Mouse (Mus musculus): ENCODE data around the gene Rpl27. TPM values are rescaled to one million over a fixed set of nuclear protein-coding genes. Genes with fewer than 3 reads are reported as not detected.
A peak's percentile ranks its signal among the peaks of the same experiment; 100 is the strongest.

Gene Rpl27
- polyA plus RNA-seq, 1 experiment from 2014 or later, result 185 TPM

DNA sequence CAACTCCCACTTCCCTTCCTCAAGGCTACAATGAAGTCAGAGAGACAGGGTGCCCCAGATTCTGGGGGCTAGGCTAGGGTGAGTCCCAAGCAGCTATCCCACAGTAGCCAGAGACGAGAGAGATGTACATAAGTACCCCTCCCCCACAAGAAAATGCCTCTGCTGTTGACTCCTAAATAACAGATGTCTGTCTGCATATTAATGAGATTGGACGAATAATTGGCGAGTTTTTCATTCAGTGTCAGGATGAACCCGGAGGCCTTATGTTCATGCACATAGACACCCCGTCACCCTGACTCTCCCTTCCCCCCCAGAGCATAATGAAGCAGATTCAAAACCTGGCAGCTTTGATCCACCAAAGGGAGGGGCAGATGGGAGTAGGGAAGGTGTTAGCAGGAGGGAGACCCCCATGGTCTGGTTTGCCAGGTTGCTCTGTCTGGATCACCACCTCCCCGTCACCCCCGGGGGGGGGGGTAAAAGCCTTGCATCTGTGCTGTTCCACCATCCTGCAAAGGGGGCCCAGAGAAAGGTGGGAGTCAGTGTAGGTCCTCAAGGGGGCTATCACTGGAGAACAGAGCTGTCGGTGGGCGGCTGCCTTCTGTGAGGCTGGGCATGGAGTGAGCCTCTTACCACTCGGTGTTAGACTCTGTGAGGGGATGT lies 35.6 kb downstream of the Rpl27 start:
- Histone ChIP-seq H3K27ac (ENCODE audit: low read length) (peak overlapping the region; percentile 68), H3K36me3 (ENCODE audit: control insufficient read depth, insufficient read depth, low read length) (no peaks in the 10 kb centered on the region), H3K4me2 (ENCODE audit: low read length) (no peak overlapping the region), H3K4me3 (ENCODE audit: low read depth, low read length) (no peak overlapping the region), H3K9ac (ENCODE audit: low read depth, low read length) (no peak overlapping the region), H3K9me3 (replicated peaks; ENCODE audit: control insufficient read depth, low read length, poor library complexity, severe bottlenecking) (no peaks in the 10 kb centered on the region), H3K4me1 (ENCODE audit: control insufficient read depth, insufficient read depth, low read length) (peaks cover 10% of the 10 kb centered on the region), H3K27me3 (ENCODE audit: control insufficient read depth, insufficient read depth, low read depth, low read length) (no peaks in the 10 kb centered on the region)
- ATAC-seq, result peak; percentile 77
- 16% methylated on average over 10 of the region's 10 CpGs for WGBS

DNA sequence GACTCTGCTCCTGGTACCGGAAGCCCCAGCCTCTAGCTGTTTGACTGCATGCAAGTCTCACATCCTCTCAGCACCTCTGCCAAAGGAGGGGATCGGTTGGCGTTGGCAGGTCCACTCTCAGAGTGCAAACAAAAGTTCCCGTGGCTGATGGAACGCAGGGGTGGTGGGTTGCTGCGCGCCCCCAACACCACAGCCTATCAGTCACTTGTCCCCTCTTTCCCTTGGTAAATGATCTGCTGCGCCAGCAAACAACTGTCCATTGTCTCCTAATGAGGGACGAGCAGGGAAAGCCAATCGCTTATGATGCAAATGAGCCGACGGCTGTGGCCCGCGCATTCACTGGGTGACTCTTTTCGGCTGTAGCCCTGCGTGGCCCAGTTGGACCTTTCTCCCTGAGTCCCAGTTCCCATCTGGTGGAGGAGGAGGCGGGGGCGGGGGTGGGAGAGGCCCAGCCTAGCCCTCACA lies 37.1 kb downstream of the Rpl27 start:
- no peaks in the 10 kb centered on the region for H3K36me3 ChIP-seq (ENCODE audit: control insufficient read depth, insufficient read depth, low read length)
- 3% methylated on average over 18 of the region's 18 CpGs for WGBS
- H3K4me2 ChIP-seq (ENCODE audit: low read length), result peak overlapping the region; percentile 25
- no peak overlapping the region for H3K9ac ChIP-seq (ENCODE audit: low read depth, low read length)
- no peak overlapping the region; the same call in 1 of the 2 replicates for H3K27ac ChIP-seq (ENCODE audit: low read length)
- H3K4me3 ChIP-seq (ENCODE audit: low read depth, low read length), result no peak overlapping the region
- ATAC-seq, result 0 out of 2 replicates have a peak, but pooled peaks have one; percentile 33
- peaks cover 12% of the 10 kb centered on the region for H3K4me1 ChIP-seq (ENCODE audit: control insufficient read depth, insufficient read depth, low read length)
- no peaks in the 10 kb centered on the region for H3K27me3 ChIP-seq (ENCODE audit: control insufficient read depth, insufficient read depth, low read depth, low read length)
- H3K9me3 ChIP-seq (replicated peaks; ENCODE audit: control insufficient read depth, low read length, poor library complexity, severe bottlenecking), result no peaks in the 10 kb centered on the region

GRCm38 (mm10) chr11:101480912-101481311 lies 38.8 kb downstream of the Rpl27 start:
- H3K4me3 ChIP-seq (ENCODE audit: low read depth, low read length), result no peak overlapping the region
- no peak for ATAC-seq

DNA sequence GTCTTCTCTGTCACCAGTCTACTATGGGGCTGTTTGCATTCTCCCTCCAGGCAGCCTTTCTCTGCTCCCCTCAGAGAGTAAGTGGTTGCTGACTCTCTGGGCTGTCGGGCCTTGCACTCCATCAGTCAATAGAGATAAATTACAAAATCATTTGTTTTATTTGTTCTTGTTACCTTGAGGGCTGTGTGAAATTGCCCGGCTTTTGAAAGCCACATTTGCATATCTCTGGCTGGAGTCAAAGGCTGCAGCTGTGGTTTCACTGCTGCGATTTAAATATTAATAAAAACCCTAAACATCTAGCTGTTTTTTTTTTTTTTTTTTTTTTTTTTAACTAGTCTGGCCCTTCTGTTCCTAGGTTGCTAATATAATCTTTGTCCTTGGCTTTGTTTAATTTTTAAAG lies 41.7 kb downstream of the Rpl27 start:
- no peak for ATAC-seq
- Histone ChIP-seq H3K4me3 (ENCODE audit: low read depth, low read length) (no peak overlapping the region), H3K9ac (ENCODE audit: low read depth, low read length) (no peak overlapping the region), H3K4me1 (ENCODE audit: control insufficient read depth, insufficient read depth, low read length) (peaks cover 7% of the 10 kb centered on the region), H3K27me3 (ENCODE audit: control insufficient read depth, insufficient read depth, low read depth, low read length) (no peaks in the 10 kb centered on the region), H3K4me2 (ENCODE audit: low read length) (no peak overlapping the region), H3K36me3 (ENCODE audit: control insufficient read depth, insufficient read depth, low read length) (no peaks in the 10 kb centered on the region), H3K27ac (ENCODE audit: low read length) (peak overlapping the region; percentile 40; the same call in 1 of the 2 replicates), H3K9me3 (replicated peaks; ENCODE audit: control insufficient read depth, low read length, poor library complexity, severe bottlenecking) (no peaks in the 10 kb centered on the region)
- WGBS, result 11% methylated on average over 3 of the region's 3 CpGs

More at GRCm38 (mm10) chr11:101480912-101481311, 38.8 kb downstream of the Rpl27 start:
- 65% methylated on average over 6 of the region's 6 CpGs for WGBS
- H3K9me3 ChIP-seq (replicated peaks; ENCODE audit: control insufficient read depth, low read length, poor library complexity, severe bottlenecking), result no peaks in the 10 kb centered on the region
- no peak overlapping the region for H3K9ac ChIP-seq (ENCODE audit: low read depth, low read length)
- H3K36me3 ChIP-seq (ENCODE audit: control insufficient read depth, insufficient read depth, low read length), result no peaks in the 10 kb centered on the region
- H3K27ac ChIP-seq (ENCODE audit: low read length), result no peak overlapping the region
- H3K27me3 ChIP-seq (ENCODE audit: control insufficient read depth, insufficient read depth, low read depth, low read length), result no peaks in the 10 kb centered on the region
- H3K4me1 ChIP-seq (ENCODE audit: control insufficient read depth, insufficient read depth, low read length), result peaks cover 12% of the 10 kb centered on the region
- no peak overlapping the region for H3K4me2 ChIP-seq (ENCODE audit: low read length)

- 67% methylated on average over 6 of the region's 6 CpGs for WGBS
- H3K9ac ChIP-seq (ENCODE audit: low read depth, low read length), result no peak overlapping the region
- peaks cover 2% of the 10 kb centered on the region; the same call in 1 of the 2 replicates for H3K4me1 ChIP-seq (ENCODE audit: control insufficient read depth, insufficient read depth, low read length)
- no peak overlapping the region for H3K4me2 ChIP-seq (ENCODE audit: low read length)
- no peak overlapping the region for H3K4me3 ChIP-seq (ENCODE audit: low read depth, low read length)
- H3K27ac ChIP-seq (ENCODE audit: low read length), result peak overlapping the region; percentile 5; the same call in 1 of the 2 replicates
- no peak for ATAC-seq
- no peaks in the 10 kb centered on the region for H3K9me3 ChIP-seq (replicated peaks; ENCODE audit: control insufficient read depth, low read length, poor library complexity, severe bottlenecking)
- H3K27me3 ChIP-seq (ENCODE audit: control insufficient read depth, insufficient read depth, low read depth, low read length), result no peaks in the 10 kb centered on the region
- H3K36me3 ChIP-seq (ENCODE audit: control insufficient read depth, insufficient read depth, low read length), result no peaks in the 10 kb centered on the region
Measured at GRCm38 (mm10) chr11:101484245-101484644, 42.1 kb downstream of the Rpl27 start.

- Histone ChIP-seq H3K9ac (ENCODE audit: low read depth, low read length) (no peak overlapping the region), H3K9me3 (replicated peaks; ENCODE audit: control insufficient read depth, low read length, poor library complexity, severe bottlenecking) (no peaks in the 10 kb centered on the region), H3K4me2 (ENCODE audit: low read length) (no peak overlapping the region), H3K4me3 (ENCODE audit: low read depth, low read length) (no peak overlapping the region), H3K36me3 (ENCODE audit: control insufficient read depth, insufficient read depth, low read length) (no peaks in the 10 kb centered on the region), H3K27ac (ENCODE audit: low read length) (no peak overlapping the region), H3K27me3 (ENCODE audit: control insufficient read depth, insufficient read depth, low read depth, low read length) (no peaks in the 10 kb centered on the region), H3K4me1 (ENCODE audit: control insufficient read depth, insufficient read depth, low read length) (0 out of 2 replicates have a peak, but pooled peaks cover 2% of the 10 kb centered on the region)
- WGBS, result 88% methylated on average over 7 of the region's 7 CpGs
- no peak for ATAC-seq
Measured at GRCm38 (mm10) chr11:101484814-101485213, 42.7 kb downstream of the Rpl27 start.

DNA sequence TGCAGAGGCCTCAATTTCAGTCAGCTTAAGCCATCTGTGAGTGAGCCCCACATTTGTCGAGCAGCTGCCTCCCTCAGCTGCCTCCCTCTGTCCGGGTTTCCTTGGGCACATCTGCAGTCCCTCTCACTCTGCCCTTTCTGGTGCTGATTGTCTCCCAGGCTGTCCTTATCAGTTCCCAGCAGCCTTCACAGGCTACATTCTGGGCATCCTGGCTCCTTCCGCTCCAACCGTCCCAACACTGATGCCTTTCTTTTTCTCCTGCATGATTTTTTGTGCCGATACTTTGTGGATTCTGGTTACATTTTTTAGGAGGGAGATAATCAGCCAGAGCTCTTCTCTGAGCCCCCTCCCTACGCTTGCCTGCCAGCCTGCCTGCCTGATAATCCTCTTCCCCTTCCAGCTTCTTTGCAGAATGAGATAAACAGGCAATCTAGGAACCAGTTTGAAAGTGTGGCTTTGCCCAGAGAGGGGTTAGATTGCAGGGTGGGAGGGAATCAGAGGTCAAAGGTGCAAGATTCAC lies 43.5 kb downstream of the Rpl27 start:
- Histone ChIP-seq H3K36me3 (ENCODE audit: control insufficient read depth, insufficient read depth, low read length) (no peaks in the 10 kb centered on the region), H3K27ac (ENCODE audit: low read length) (peak overlapping the region; percentile 65), H3K9ac (ENCODE audit: low read depth, low read length) (no peak overlapping the region), H3K4me3 (ENCODE audit: low read depth, low read length) (no peak overlapping the region), H3K4me2 (ENCODE audit: low read length) (no peak overlapping the region), H3K4me1 (ENCODE audit: control insufficient read depth, insufficient read depth, low read length) (0 out of 2 replicates have a peak, but pooled peaks cover 2% of the 10 kb centered on the region), H3K27me3 (ENCODE audit: control insufficient read depth, insufficient read depth, low read depth, low read length) (no peaks in the 10 kb centered on the region), H3K9me3 (replicated peaks; ENCODE audit: control insufficient read depth, low read length, poor library complexity, severe bottlenecking) (no peaks in the 10 kb centered on the region)
- WGBS, result 32% methylated on average over 6 of the region's 6 CpGs
- no peak for ATAC-seq

DNA sequence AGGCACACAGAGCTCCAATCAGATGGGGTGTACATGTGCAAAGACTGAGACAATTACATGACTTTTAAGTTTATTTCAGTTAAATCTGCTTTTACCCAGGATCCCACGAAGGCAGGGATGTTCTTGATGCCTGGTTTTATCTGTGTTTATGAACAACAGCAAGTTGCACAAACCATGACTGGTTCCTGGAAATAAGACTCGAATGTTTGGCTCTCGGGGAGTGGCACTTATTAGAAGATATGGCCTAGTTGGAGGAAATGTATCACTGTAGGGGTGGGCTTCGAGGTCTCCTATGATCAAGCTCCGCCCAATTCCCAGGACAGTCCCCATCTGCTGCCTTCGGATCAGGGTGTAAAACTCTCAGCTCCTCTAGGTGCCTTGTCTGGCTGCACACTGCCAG lies 44.0 kb downstream of the Rpl27 start:
- Histone ChIP-seq H3K36me3 (ENCODE audit: control insufficient read depth, insufficient read depth, low read length) (no peaks in the 10 kb centered on the region), H3K4me2 (ENCODE audit: low read length) (no peak overlapping the region), H3K4me3 (ENCODE audit: low read depth, low read length) (no peak overlapping the region), H3K9me3 (replicated peaks; ENCODE audit: control insufficient read depth, low read length, poor library complexity, severe bottlenecking) (no peaks in the 10 kb centered on the region), H3K27me3 (ENCODE audit: control insufficient read depth, insufficient read depth, low read depth, low read length) (no peaks in the 10 kb centered on the region), H3K4me1 (ENCODE audit: control insufficient read depth, insufficient read depth, low read length) (0 out of 2 replicates have a peak, but pooled peaks cover 2% of the 10 kb centered on the region), H3K9ac (ENCODE audit: low read depth, low read length) (no peak overlapping the region), H3K27ac (ENCODE audit: low read length) (peak overlapping the region; percentile 26; the same call in 1 of the 2 replicates)
- ATAC-seq, result no peak
- WGBS, result 72% methylated on average over 6 of the region's 6 CpGs

Measured in midbrain, embryonic 16.5 days (tissue).